Mouse (Mus musculus) liver, adult 2 months (tissue): ENCODE measurements around the gene Entpd3.

Experiments used
- CTCF ChIP-seq: fragments of 200-500 bp; IDR thresholded peaks from 2 replicates; pipeline ENCODE4 v1.5.1; 2011; ENCODE audit warnings: low read depth, low read length, control low read depth
- POLR2A ChIP-seq: fragments of 200-500 bp; IDR thresholded peaks from 2 replicates; pipeline ENCODE4 v1.6.1; 2011; ENCODE audit warnings: low read length, control low read depth; ENCODE audit not compliant: insufficient read depth; ENCODE audit errors: extremely low read depth

- no peak for TF ChIP-seq CTCF
- no peak for TF ChIP-seq POLR2A
These were observed 32.2 kb downstream of the Entpd3 start for GRCm38 (mm10) chr9:120571593-120572385.
